Mouse (Mus musculus) stomach, embryonic 15.5 days (tissue): ENCODE results near the gene Clcn3. TPM values are rescaled to one million over a fixed set of nuclear protein-coding genes. Genes with fewer than 3 reads are reported as not detected.

Experiments
- ATAC-seq: fragments of 200-750 bp; cut with Nextera tagmentation; 2 replicates; pipeline ENCODE4 v1.8.0; 2017; ENCODE audit warnings: low read depth, moderate number of reproducible peaks, moderate TSS enrichment; ENCODE audit not compliant: insufficient read depth, low FRiP score
- H3K27ac ChIP-seq: fragments of 300-500 bp; sonication (generic); 2 replicates; pipeline ENCODE4 v1.5.1; 2015; ENCODE audit warnings: mild to moderate bottlenecking, inconsistent platforms
- H3K27me3 ChIP-seq: fragments of 300-500 bp; sonication (generic); replicated peaks from 2 replicates; pipeline ENCODE4 v1.6.1; 2015; ENCODE audit warnings: inconsistent platforms
- H3K36me3 ChIP-seq: fragments of 300-500 bp; sonication (generic); 2 replicates; pipeline ENCODE4 v1.6.1; 2015; ENCODE audit warnings: inconsistent platforms
- H3K4me1 ChIP-seq: fragments of 300-500 bp; sonication (generic); 2 replicates; pipeline ENCODE4 v1.6.1; 2015; ENCODE audit warnings: inconsistent platforms
- H3K4me2 ChIP-seq: fragments of 300-500 bp; sonication (generic); 2 replicates; pipeline ENCODE4 v1.6.1; 2015; ENCODE audit warnings: mild to moderate bottlenecking, inconsistent platforms
- H3K4me3 ChIP-seq: fragments of 300-500 bp; sonication (generic); replicated peaks from 2 replicates; pipeline ENCODE4 v1.5.1; 2015; ENCODE audit warnings: inconsistent platforms
- H3K9ac ChIP-seq: fragments of 300-500 bp; sonication (generic); 2 replicates; pipeline ENCODE4 v1.6.1; 2015; ENCODE audit warnings: inconsistent platforms
- H3K9me3 ChIP-seq: fragments of 300-500 bp; sonication (generic); 2 replicates; pipeline ENCODE4 v1.6.1; 2016; ENCODE audit warnings: inconsistent platforms
- WGBS: fragments of 180-500 bp; shearing (Covaris S2); methylation state at CpG from one replicate; pipeline ENCODE4 v1.1.7; 2015; 5-methylcytosine and 5-hydroxymethylcytosine counted together
- polyA plus RNA-seq: library from polyadenylated mRNA; unstranded; fragments of >200 nt; fragmentation: Nextera tagmentation; extraction: Ambion mirVana; gene quantifications from 2 replicates; pipeline ENCODE4 v1.2.1, GENCODE M21; 2015

Clcn3 gene
- polyA plus RNA-seq, 1 experiment from 2014 or later = 28.3 TPM

DNA sequence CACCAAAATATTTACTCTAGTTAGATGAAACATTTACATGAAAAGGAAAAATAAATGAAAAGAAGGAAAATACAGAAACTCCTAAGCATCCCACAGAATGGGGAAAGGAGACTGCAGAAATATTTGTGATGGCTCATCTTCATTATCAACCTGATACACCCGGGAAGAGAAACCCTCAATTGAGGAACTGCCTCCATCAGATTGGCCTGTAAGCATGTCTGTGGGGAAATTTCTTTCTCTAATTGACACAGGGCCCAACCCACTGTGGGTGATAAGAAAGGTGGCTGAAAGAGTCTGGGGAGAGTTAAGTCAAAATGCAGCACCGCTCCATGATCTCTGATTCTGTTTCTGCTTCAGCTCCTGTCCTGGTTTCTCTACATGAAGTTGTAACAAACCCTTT is 9.7 kb downstream of the Clcn3 start:
- H3K27ac ChIP-seq = no peak overlapping the region
- no peak overlapping the region for H3K4me3 ChIP-seq
- H3K4me2 ChIP-seq = no peak overlapping the region
- no peaks in the 10 kb centered on the region for H3K27me3 ChIP-seq
- WGBS = 76% methylated on average over 2 of the region's 2 CpGs
- ATAC-seq = peak; percentile 58; the same call in 1 of the 2 replicates
- H3K9ac ChIP-seq = no peak overlapping the region
- H3K4me1 ChIP-seq = 0 out of 2 replicates have a peak, but pooled peaks cover 2% of the 10 kb centered on the region
- no peaks in the 10 kb centered on the region for H3K36me3 ChIP-seq
- no peaks in the 10 kb centered on the region for H3K9me3 ChIP-seq

DNA sequence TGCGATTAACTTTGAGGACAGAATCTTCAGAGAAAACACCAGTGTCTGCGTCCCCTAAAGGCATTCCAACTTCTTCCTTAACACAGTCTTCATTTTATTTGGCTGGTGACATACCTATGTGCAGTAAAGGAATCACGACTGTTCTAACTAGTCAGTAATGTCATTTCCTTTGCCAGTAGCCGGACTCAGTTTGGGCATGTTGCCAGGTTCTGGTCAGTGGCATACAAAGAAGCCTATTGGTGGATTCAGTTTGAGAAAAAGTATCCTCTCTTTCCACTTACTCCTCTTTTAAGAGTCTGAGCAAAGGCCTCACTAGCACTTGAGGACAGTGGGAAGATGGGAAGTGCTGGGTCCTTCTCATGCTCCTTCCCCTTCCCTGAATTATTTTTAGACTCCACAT is 11.3 kb downstream of the Clcn3 start:
- 0 out of 2 replicates have a peak, but pooled peaks cover 2% of the 10 kb centered on the region for H3K4me1 ChIP-seq
- H3K4me2 ChIP-seq = no peak overlapping the region
- H3K27me3 ChIP-seq = no peaks in the 10 kb centered on the region
- H3K4me3 ChIP-seq = no peak overlapping the region
- no peaks in the 10 kb centered on the region for H3K36me3 ChIP-seq
- no peak overlapping the region for H3K9ac ChIP-seq
- ATAC-seq = no peak
- WGBS = 56% methylated on average over 4 of the region's 4 CpGs
- H3K9me3 ChIP-seq = no peaks in the 10 kb centered on the region
- no peak overlapping the region for H3K27ac ChIP-seq

GRCm38 (mm10) chr8:60969091-60969490 is 14.0 kb downstream of the Clcn3 start:
- no peak for ATAC-seq
- 0 out of 2 replicates have a peak, but pooled peaks cover 2% of the 10 kb centered on the region for H3K4me1 ChIP-seq
- WGBS = 40% methylated on average over 2 of the region's 2 CpGs

GRCm38 (mm10) chr8:60965741-60966140 is 17.4 kb downstream of the Clcn3 start:
- Histone ChIP-seq H3K36me3 (no peaks in the 10 kb centered on the region), H3K4me2 (no peak overlapping the region), H3K4me1 (0 out of 2 replicates have a peak, but pooled peaks cover 2% of the 10 kb centered on the region), H3K9me3 (no peaks in the 10 kb centered on the region), H3K4me3 (no peak overlapping the region), H3K27me3 (no peaks in the 10 kb centered on the region), H3K27ac (no peak overlapping the region), H3K9ac (no peak overlapping the region)
- 54% methylated on average over 3 of the region's 3 CpGs for WGBS
- ATAC-seq = 0 out of 2 replicates have a peak, but pooled peaks have one; percentile 18

More at GRCm38 (mm10) chr8:60969091-60969490, 14.0 kb downstream of the Clcn3 start:
- no peaks in the 10 kb centered on the region for H3K27me3 ChIP-seq
- H3K9ac ChIP-seq = no peak overlapping the region
- no peak overlapping the region for H3K4me2 ChIP-seq
- H3K4me3 ChIP-seq = no peak overlapping the region
- no peaks in the 10 kb centered on the region for H3K36me3 ChIP-seq
- no peaks in the 10 kb centered on the region for H3K9me3 ChIP-seq
- H3K27ac ChIP-seq = no peak overlapping the region

DNA sequence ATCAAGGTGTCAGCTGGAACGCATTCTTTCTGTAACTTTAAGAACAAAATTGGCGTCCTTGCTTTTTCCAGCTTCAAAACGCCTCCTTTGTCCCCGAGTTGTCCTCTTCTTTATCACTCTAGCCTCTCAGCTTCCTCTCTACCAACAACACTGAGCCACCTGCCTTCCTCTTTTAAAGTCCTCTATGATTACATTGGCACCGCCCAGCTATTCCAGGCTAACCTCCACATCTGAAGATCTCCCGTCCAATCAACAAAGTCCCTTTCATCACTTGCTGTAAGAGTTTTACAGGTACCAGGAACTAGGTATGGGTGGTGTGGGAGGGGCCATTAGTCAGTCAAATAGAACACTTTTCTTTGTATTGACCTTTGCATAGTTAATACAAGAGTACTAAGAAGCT is 17.8 kb downstream of the Clcn3 start:
- Histone ChIP-seq H3K4me2 (no peak overlapping the region), H3K27ac (no peak overlapping the region)
- ATAC-seq = peak; percentile 56

DNA sequence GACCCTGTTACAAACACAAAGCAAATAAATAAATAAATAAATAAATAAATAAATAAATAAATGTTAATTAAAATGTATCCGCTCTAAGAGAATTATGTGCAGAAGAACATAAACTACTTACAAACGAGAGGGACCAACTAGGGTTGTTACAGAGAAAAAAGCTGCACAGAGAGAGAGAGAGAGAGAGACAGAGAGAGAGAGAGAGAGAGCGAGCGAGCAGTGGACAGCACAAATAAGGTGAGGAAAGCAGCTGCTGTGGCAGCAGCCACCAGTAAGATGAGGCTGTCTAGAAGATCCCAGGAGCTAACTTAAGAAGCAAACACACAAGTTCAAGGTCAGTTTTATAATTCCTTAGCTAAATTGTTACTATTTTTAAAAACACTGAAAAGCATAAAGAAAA is 18.6 kb downstream of the Clcn3 start:
- Histone ChIP-seq H3K4me1 (0 out of 2 replicates have a peak, but pooled peaks cover 2% of the 10 kb centered on the region), H3K27ac (no peak overlapping the region), H3K36me3 (no peaks in the 10 kb centered on the region), H3K4me3 (no peak overlapping the region), H3K4me2 (no peak overlapping the region), H3K27me3 (no peaks in the 10 kb centered on the region), H3K9me3 (no peaks in the 10 kb centered on the region), H3K9ac (no peak overlapping the region)
- no peak for ATAC-seq
- 82% methylated on average over 4 of the region's 4 CpGs for WGBS

More for the DNA sequence above, 17.8 kb downstream of the Clcn3 start:
- 0 out of 2 replicates have a peak, but pooled peaks cover 2% of the 10 kb centered on the region for H3K4me1 ChIP-seq
- no peak overlapping the region for H3K9ac ChIP-seq
- no peaks in the 10 kb centered on the region for H3K36me3 ChIP-seq
- no peak overlapping the region for H3K4me3 ChIP-seq
- H3K9me3 ChIP-seq = no peaks in the 10 kb centered on the region
- no peaks in the 10 kb centered on the region for H3K27me3 ChIP-seq
- 51% methylated on average over 6 of the region's 6 CpGs for WGBS

GRCm38 (mm10) chr8:60963931-60964330 is 19.2 kb downstream of the Clcn3 start:
- no peak for ATAC-seq
- Histone ChIP-seq H3K4me1 (0 out of 2 replicates have a peak, but pooled peaks cover under 1% of the 10 kb centered on the region), H3K9me3 (no peaks in the 10 kb centered on the region), H3K36me3 (no peaks in the 10 kb centered on the region), H3K4me3 (no peak overlapping the region), H3K4me2 (no peak overlapping the region), H3K27me3 (no peaks in the 10 kb centered on the region), H3K9ac (no peak overlapping the region), H3K27ac (no peak overlapping the region)
- WGBS = 75% methylated on average over 2 of the region's 2 CpGs

DNA sequence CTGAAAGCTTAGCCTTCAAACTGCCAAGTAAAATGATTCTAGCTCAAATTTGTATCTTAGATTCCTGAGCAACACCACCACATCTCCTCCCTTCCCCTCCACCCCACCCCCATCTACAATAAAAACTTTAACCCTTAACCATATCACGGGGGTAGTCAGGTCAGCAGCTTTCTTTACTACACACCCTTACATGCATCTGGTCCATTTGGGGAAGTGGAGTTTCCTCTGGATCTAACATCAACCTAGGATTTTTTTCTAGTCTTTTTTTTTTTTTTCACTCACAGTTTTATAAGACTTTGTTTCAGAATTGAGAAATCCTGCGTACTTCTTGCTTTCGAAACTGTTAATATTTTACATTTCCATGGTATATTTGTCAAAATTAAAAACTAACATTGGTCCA is 20.3 kb downstream of the Clcn3 start:
- H3K9me3 ChIP-seq = no peaks in the 10 kb centered on the region
- no peak overlapping the region for H3K4me2 ChIP-seq
- H3K9ac ChIP-seq = no peak overlapping the region
- ATAC-seq = no peak
- H3K4me1 ChIP-seq = no peaks in the 10 kb centered on the region
- H3K27ac ChIP-seq = no peak overlapping the region
- H3K4me3 ChIP-seq = no peak overlapping the region
- H3K36me3 ChIP-seq = no peaks in the 10 kb centered on the region
- WGBS = 78% methylated on average over 3 of the region's 3 CpGs
- no peaks in the 10 kb centered on the region for H3K27me3 ChIP-seq

GRCm38 (mm10) chr8:60956847-60957246 is 26.3 kb downstream of the Clcn3 start:
- Histone ChIP-seq H3K9ac (no peak overlapping the region), H3K4me3 (no peak overlapping the region), H3K4me1 (no peaks in the 10 kb centered on the region), H3K9me3 (no peaks in the 10 kb centered on the region), H3K36me3 (no peaks in the 10 kb centered on the region), H3K4me2 (no peak overlapping the region), H3K27ac (peak overlapping the region; percentile 42), H3K27me3 (no peaks in the 10 kb centered on the region)
- peak; percentile 78 for ATAC-seq
- 80% methylated on average over 7 of the region's 7 CpGs for WGBS

DNA sequence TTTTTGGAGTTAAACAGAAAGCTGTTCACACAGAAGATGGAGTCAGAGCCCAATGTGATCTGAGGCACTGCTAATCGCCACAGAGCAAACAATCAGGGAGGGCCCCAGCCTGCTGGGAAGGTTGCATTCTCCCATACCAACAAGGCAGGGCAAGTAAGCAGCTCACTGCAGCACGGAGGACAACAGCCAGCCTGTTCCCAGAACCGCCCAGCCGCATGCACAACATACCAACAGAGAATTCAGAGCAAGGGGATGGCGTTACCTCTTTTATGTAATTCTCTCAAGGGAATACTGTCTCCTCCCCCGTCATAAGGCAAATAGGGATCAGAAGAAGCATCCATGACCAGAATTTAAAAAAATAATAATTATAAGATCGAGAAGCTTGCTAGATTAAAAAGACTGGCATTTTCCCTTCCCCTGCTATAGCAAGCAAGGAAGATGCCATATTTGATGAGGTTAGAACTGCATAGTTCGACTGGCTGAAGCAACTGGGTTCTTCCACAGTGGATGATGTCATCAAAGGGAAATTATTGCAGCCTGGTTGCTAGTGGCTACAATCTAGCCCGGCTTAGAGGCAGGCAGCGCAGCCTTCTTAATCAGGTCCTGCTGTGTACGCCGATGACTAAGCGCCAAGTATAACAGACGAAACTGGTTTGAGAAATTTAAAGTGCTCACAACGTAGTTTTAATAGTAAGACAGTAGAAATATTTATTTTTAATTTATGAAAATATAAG is 28.7 kb downstream of the Clcn3 start:
- 4% methylated on average over 15 of the region's 15 CpGs for WGBS
- ATAC-seq = peak; percentile 95
- peak overlapping the region; percentile 84 for H3K27ac ChIP-seq
- no peak overlapping the region for H3K9ac ChIP-seq
- H3K4me2 ChIP-seq = peak overlapping the region; percentile 52
- no peaks in the 10 kb centered on the region for H3K9me3 ChIP-seq
- H3K27me3 ChIP-seq = no peaks in the 10 kb centered on the region
- H3K4me3 ChIP-seq = peak overlapping the region; percentile 33
- H3K4me1 ChIP-seq = no peaks in the 10 kb centered on the region
- H3K36me3 ChIP-seq = no peaks in the 10 kb centered on the region

GRCm38 (mm10) chr8:60952803-60953202 is 30.3 kb downstream of the Clcn3 start:
- no peaks in the 10 kb centered on the region for H3K27me3 ChIP-seq
- WGBS = 45% methylated on average over 5 of the region's 5 CpGs
- no peak overlapping the region for H3K9ac ChIP-seq
- no peak overlapping the region for H3K4me2 ChIP-seq
- H3K36me3 ChIP-seq = no peaks in the 10 kb centered on the region
- H3K4me3 ChIP-seq = no peak overlapping the region
- H3K9me3 ChIP-seq = no peaks in the 10 kb centered on the region
- H3K27ac ChIP-seq = no peak overlapping the region
- H3K4me1 ChIP-seq = no peaks in the 10 kb centered on the region
- no peak for ATAC-seq

DNA sequence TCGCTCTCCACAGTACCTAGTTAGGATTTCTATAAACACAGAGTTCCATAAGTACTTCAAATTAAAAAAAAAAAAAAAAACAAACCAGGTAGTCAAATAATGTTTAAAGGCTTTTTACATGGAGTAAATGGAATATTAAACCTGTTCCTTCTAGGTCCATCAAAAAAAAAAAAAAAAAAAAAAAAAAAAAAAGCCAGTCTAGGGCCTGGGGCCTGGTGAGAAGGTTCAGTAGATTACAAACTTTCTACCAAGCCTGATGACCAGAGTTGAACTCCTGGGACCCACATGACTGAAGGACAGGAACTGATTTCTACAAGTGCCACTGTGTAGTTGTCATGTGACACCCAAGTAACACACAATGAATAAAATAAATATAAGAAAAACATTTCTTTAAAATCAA is 31.3 kb downstream of the Clcn3 start:
- Histone ChIP-seq H3K4me3 (no peak overlapping the region), H3K9ac (no peak overlapping the region), H3K9me3 (no peaks in the 10 kb centered on the region), H3K4me2 (no peak overlapping the region), H3K4me1 (no peaks in the 10 kb centered on the region), H3K36me3 (no peaks in the 10 kb centered on the region), H3K27me3 (no peaks in the 10 kb centered on the region), H3K27ac (no peak overlapping the region)
- ATAC-seq = no peak
- WGBS = 83% methylated on average over 1 of the region's 1 CpGs
